Mouse (Mus musculus) forebrain, postnatal 0 days (tissue): ENCODE data around the gene Jph4. TPM values are rescaled to one million over a fixed set of nuclear protein-coding genes. Genes with fewer than 3 reads are reported as not detected.

Experiments used
- ATAC-seq: fragments of 200-750 bp; cut with Nextera tagmentation; 2 replicates; pipeline ENCODE4 v1.8.0; 2017; ENCODE audit warnings: mild to moderate bottlenecking, moderate library complexity
- DNase-seq: peaks from one replicate; pipeline ENCODE4 v3.0.0-alpha.2; 2015
- H3K27ac ChIP-seq: fragments of 300-500 bp; sonication (generic); 2 replicates; pipeline ENCODE4 v1.5.1; 2014; ENCODE audit warnings: low read depth, mild to moderate bottlenecking, antibody characterized with exemption, low read length, moderate library complexity, mixed read lengths
- H3K27me3 ChIP-seq: fragments of 300-500 bp; sonication (generic); 2 replicates; pipeline ENCODE4 v1.6.1; 2014; ENCODE audit warnings: mild to moderate bottlenecking, low read length, mixed read lengths; ENCODE audit not compliant: insufficient read depth
- H3K36me3 ChIP-seq: fragments of 300-500 bp; sonication (generic); 2 replicates; pipeline ENCODE4 v1.6.1; 2014; ENCODE audit warnings: mild to moderate bottlenecking, moderate library complexity; ENCODE audit not compliant: insufficient read depth
- H3K4me1 ChIP-seq: fragments of 300-500 bp; sonication (generic); 2 replicates; pipeline ENCODE4 v1.6.1; 2014; ENCODE audit warnings: antibody characterized with exemption; ENCODE audit not compliant: insufficient read depth
- H3K4me2 ChIP-seq: fragments of 300-500 bp; sonication (generic); 2 replicates; pipeline ENCODE4 v1.6.1; 2014; ENCODE audit warnings: low read depth, mild to moderate bottlenecking, moderate library complexity
- H3K4me3 ChIP-seq: fragments of 300-500 bp; sonication (generic); 2 replicates; pipeline ENCODE4 v1.5.1; 2014; ENCODE audit warnings: low read depth, low read length, mixed read lengths
- H3K9ac ChIP-seq: fragments of 300-500 bp; sonication (generic); 2 replicates; pipeline ENCODE4 v1.6.1; 2014; ENCODE audit warnings: mild to moderate bottlenecking
- H3K9me3 ChIP-seq: fragments of 300-500 bp; sonication (generic); 2 replicates; pipeline ENCODE4 v1.6.1; 2016; ENCODE audit warnings: low read length
- CTCF ChIP-seq: sonication (generic); IDR thresholded peaks from 2 replicates; pipeline ENCODE4 v1.5.1; 2016; ENCODE audit warnings: antibody characterized with exemption, control low read depth, low read depth
- WGBS: fragments of 180-500 bp; shearing (Covaris S2); extraction: QIAGEN DNeasy Blood & Tissue Kit; methylation state at CpG from one replicate; pipeline ENCODE4 v1.1.7; 2014; 5-methylcytosine and 5-hydroxymethylcytosine counted together
- polyA plus RNA-seq: library from polyadenylated mRNA; unstranded; fragments of >200 nt; fragmentation: Nextera tagmentation; extraction: Ambion mirVana; gene quantifications from 2 replicates; pipeline ENCODE4 v1.2.1, GENCODE M21; 2015
- total RNA-seq: library from RNA; depleted of rRNA; stranded (reverse); fragments of >200 nt; gene quantifications from 2 replicates; pipeline ENCODE4 v1.2.3, GENCODE M21; 2014

Jph4 gene
- total and polyA plus RNA-seq, 2 experiments from 2014 or later = 55.3 to 160 TPM

DNA sequence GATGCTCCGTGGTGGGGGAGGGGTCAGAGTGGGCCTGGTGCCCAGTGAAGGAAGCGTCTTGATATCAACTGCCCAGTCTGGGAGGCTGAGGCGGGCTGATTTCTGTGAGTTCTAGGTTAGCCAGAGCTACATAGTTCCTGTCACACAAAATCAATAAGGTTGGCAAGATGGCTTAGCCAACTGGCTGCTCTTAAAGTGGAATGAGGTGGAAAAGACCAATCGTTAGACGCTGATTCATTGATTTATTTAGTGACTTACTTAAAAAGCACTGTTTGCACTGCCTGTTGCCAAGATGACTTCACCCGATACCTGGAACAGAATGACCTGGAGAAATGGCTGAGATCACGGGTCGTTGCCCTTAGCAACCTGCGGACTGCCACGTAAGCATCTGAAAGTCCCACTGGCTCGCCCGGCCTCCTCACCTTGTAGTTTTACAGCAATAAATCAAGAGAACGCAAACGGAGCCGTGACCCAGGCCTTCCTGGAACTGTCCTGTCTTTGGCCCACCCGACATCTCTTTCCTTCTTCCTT lies 36.3 kb upstream of the Jph4 start:
- WGBS = 91% methylated on average over 16 of the region's 16 CpGs
- H3K9me3 ChIP-seq = no peaks in the 10 kb centered on the region
- H3K36me3 ChIP-seq = no peaks in the 10 kb centered on the region
- H3K27me3 ChIP-seq = no peaks in the 10 kb centered on the region
- no peak for DNase-seq
- no peak overlapping the region for H3K4me2 ChIP-seq
- H3K4me3 ChIP-seq = no peak overlapping the region
- no peak for TF ChIP-seq CTCF
- H3K9ac ChIP-seq = no peak overlapping the region
- H3K4me1 ChIP-seq = peaks cover 8% of the 10 kb centered on the region; the same call in 1 of the 2 replicates
- no peak overlapping the region for H3K27ac ChIP-seq
- no peak for ATAC-seq

DNA sequence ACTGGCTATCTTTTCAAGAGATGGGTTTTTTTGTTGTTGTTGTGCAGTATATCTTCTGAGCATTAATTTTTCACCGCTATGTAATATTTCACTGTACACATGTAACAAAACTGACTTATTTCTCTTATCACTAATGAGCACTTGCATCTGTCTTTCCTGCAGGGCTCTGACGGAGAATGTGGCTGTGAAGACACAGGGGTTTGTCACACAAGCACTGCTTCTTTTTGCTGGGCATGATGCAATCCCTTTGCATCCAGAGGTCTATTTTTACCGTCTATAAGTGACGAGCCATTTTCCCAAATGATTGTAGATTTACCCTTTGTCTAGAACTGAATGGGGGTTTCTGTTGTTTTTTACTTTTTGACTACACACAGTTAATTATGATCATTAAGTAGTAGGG lies 35.4 kb upstream of the Jph4 start:
- Histone ChIP-seq H3K4me1 (peaks cover 8% of the 10 kb centered on the region; the same call in 1 of the 2 replicates), H3K4me3 (no peak overlapping the region), H3K27ac (no peak overlapping the region), H3K9me3 (no peaks in the 10 kb centered on the region), H3K9ac (no peak overlapping the region), H3K27me3 (no peaks in the 10 kb centered on the region), H3K4me2 (no peak overlapping the region), H3K36me3 (no peaks in the 10 kb centered on the region)
- DNase-seq (no peak), ATAC-seq (no peak)
- no peak for TF ChIP-seq CTCF
- 73% methylated on average over 4 of the region's 4 CpGs for WGBS

DNA sequence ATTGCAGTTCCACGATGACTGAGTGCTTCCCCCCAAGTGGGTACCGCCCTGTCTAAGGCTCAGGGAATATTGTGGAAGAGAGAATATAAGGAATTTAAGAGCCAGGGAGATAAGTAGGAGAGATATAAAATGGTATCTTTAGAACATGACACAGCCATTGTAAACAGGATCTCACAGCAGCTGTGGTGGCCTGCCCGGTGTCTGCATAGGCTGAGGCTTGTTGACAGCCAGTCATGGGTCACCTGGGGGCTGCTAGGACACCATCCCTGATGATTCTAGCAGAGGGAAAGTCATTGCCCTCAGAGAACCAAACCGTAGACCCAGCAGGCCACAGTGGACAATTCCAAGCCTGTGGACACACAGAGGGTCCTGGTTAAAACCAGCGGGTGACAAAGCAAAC lies 34.2 kb upstream of the Jph4 start:
- Histone ChIP-seq H3K36me3 (no peaks in the 10 kb centered on the region), H3K4me2 (no peak overlapping the region), H3K4me3 (no peak overlapping the region), H3K27ac (no peak overlapping the region), H3K9me3 (no peaks in the 10 kb centered on the region), H3K4me1 (peaks cover 8% of the 10 kb centered on the region; the same call in 1 of the 2 replicates), H3K9ac (no peak overlapping the region), H3K27me3 (no peaks in the 10 kb centered on the region)
- ATAC-seq (no peak), DNase-seq (no peak)
- WGBS = 89% methylated on average over 5 of the region's 5 CpGs
- TF ChIP-seq CTCF = no peak

DNA sequence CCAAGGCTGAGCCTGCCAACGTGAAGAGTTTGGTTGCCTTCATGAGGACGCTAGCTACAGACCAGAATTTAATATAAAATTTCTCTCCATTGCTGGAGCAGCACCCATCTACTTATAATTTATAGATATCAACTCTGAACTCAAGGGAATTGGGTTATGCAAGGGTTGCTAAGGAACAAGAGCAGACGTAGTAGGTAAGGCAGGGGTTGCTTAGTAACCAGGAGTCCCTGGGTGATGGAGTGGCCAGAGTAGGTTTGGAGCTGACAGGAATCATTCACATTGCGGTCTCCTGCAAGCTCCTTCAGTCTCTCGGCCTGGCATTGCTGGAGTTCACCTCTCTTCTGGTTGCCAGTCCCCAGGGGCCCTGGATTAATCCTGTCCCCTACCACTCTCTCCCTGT lies 32.3 kb upstream of the Jph4 start:
- H3K4me3 ChIP-seq = no peak overlapping the region
- H3K9ac ChIP-seq = no peak overlapping the region
- no peak overlapping the region for H3K4me2 ChIP-seq
- H3K36me3 ChIP-seq = no peaks in the 10 kb centered on the region
- 57% methylated on average over 5 of the region's 5 CpGs for WGBS
- ATAC-seq (peak; percentile 82), DNase-seq (peak; percentile 39)
- no peaks in the 10 kb centered on the region for H3K27me3 ChIP-seq
- no peaks in the 10 kb centered on the region for H3K9me3 ChIP-seq
- peak overlapping the region; percentile 54 for H3K27ac ChIP-seq
- H3K4me1 ChIP-seq = peaks cover 8% of the 10 kb centered on the region; the same call in 1 of the 2 replicates
- no peak for TF ChIP-seq CTCF

DNA sequence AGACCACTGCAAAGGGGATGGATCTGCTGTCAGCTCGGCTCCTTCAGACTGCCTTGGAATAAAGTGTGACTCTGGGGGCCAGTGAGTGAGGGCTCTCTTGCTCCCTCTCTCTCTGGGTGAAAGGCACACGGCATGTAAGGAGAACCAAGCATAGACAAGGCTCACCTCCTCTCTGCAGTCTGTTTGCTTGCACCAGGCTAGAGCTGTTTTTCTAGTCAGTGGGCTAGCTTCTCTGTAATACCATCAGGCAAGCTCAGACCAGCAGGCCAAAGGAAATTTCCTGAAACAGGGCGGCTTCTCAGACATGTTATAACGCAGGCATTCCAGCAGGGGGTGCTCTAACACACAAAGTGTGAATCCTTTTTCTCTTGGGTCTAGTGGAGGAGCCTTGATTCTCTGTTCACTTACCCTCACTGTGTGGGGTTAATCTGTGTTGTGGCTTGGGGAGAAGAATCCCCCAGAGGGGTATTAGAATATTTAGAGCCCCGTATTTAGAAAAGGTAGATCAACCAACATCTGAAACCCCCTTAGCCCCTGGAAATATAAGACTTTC lies 31.7 kb upstream of the Jph4 start:
- H3K36me3 ChIP-seq = no peaks in the 10 kb centered on the region
- 23% methylated on average over 5 of the region's 5 CpGs for WGBS
- peaks cover 8% of the 10 kb centered on the region; the same call in 1 of the 2 replicates for H3K4me1 ChIP-seq
- H3K27ac ChIP-seq = peak overlapping the region; percentile 54; the same call in 1 of the 2 replicates
- peak; percentile 93 for TF ChIP-seq CTCF
- H3K4me2 ChIP-seq = no peak overlapping the region
- peak; percentile 84 for ATAC-seq
- no peaks in the 10 kb centered on the region for H3K9me3 ChIP-seq
- H3K9ac ChIP-seq = no peak overlapping the region
- no peak overlapping the region for H3K4me3 ChIP-seq
- DNase-seq = peak; percentile 89
- no peaks in the 10 kb centered on the region for H3K27me3 ChIP-seq

DNA sequence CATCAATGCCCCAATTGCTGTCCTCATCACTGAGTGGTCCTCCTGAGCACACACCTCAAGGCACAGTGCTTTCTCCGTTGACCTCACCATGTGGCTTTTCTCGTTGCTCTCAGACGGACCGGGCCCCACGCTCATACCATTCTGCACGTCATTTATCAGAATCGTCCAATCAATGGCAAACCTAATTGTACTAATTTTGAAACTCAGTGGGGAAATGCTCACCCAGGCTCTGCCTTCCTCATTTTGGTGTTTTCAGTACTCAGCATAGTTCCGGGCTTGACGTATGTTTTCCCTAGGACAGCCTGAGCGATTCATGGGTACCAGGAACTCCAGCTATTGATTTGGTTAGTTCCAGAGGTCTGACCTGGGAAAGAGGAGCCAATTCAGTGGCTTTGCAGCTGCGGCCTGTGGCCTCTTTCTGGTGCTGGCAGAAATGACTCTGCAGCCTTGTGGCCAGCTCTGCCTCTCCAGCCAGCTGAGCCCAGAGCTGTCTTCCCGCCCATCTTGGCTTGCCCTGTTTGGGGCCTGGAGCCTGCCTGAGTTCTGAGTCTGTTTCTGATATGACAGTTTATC lies 30.2 kb upstream of the Jph4 start:
- Histone ChIP-seq H3K27me3 (no peaks in the 10 kb centered on the region), H3K9me3 (no peaks in the 10 kb centered on the region), H3K27ac (no peak overlapping the region), H3K36me3 (no peaks in the 10 kb centered on the region), H3K9ac (no peak overlapping the region), H3K4me1 (peaks cover 8% of the 10 kb centered on the region; the same call in 1 of the 2 replicates), H3K4me2 (no peak overlapping the region), H3K4me3 (no peak overlapping the region)
- ATAC-seq = no peak
- DNase-seq = no peak
- no peak for TF ChIP-seq CTCF
- WGBS = 90% methylated on average over 12 of the region's 12 CpGs

DNA sequence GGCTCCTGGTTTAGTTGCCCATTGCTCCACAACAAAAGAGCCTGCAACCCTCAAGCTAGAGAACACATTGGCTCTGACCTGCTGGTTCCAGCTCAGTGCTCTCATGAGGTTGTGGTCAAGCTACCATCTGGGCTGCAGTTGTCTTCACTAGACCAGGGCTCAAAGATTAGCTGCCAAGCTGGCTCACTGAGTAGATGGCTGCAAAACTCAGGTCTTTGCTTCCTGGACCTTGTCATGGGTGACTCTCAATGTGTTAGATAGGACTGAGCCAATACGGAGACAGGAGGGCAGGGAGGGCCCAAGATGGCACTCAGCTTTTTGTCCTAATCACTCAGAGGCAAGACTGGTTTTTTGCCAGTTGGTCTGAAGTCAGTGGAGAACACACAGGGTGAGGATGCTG lies 29.6 kb upstream of the Jph4 start:
- no peak overlapping the region for H3K27ac ChIP-seq
- 93% methylated on average over 1 of the region's 1 CpGs for WGBS
- H3K36me3 ChIP-seq = no peaks in the 10 kb centered on the region
- H3K9me3 ChIP-seq = no peaks in the 10 kb centered on the region
- peaks cover 8% of the 10 kb centered on the region; the same call in 1 of the 2 replicates for H3K4me1 ChIP-seq
- TF ChIP-seq CTCF = no peak
- ATAC-seq (no peak), DNase-seq (no peak)
- no peak overlapping the region for H3K9ac ChIP-seq
- no peaks in the 10 kb centered on the region for H3K27me3 ChIP-seq
- no peak overlapping the region for H3K4me3 ChIP-seq
- H3K4me2 ChIP-seq = no peak overlapping the region
